Mouse (Mus musculus): Measurements from ENCODE around the gene Olfr463.

DNA sequence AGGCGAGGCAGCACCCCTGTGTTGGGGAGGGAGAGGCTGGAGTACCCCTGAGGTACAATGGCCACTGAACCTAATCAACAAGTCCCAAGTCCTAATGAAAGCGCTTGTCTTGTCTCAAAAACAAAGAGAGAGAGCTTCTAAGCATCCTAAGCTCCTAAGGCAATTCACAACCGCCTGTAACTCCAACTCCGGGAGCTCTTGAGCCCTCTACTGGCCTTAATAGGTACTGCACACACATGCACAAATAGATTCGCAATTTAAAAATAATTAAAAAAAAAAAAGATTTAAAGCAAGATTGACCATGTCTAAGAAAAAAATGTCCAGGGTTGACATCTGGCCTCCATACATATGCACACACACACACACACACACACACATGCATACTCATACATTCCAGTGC, 13.7 kb downstream of the Olfr463 start:
- TF ChIP-seq CTCF (IDR thresholded peaks at IDR 0.05; ENCODE audit: control insufficient read depth, insufficient read depth, low read length) (0 out of 2 replicates have a peak, but pooled peaks have one; percentile 4), POLR2A (IDR thresholded peaks at IDR 0.05; ENCODE audit: borderline replicate concordance, control insufficient read depth, low read depth, low read length) (no peak)
